Mouse (Mus musculus): ENCODE data around the gene Idnk. TPM values are rescaled to one million over a fixed set of nuclear protein-coding genes. Genes with fewer than 3 reads are reported as not detected.

Gene Idnk
- total RNA-seq (2021) = 10 to 100 TPM in 1 of 2 experiments, 1 to 10 TPM in 1; 8.0 to 10.8 TPM
- long read RNA-seq, experiment 1, transcript Idnk-202 (4 exons, 1,462 nt) = major isoform, 8 of 11 reads
- long read RNA-seq, experiment 1, partial matches to known transcripts = 0 of 11 reads
- long read RNA-seq, experiment 1, other reads (novel, unspliced or antisense) = 2 of 11 reads
- long read RNA-seq, experiment 2, transcript Idnk-202 (4 exons, 1,462 nt) = major isoform, 10 of 12 reads
- long read RNA-seq, experiment 2, partial matches to known transcripts = 0 of 12 reads
- long read RNA-seq, experiment 2, other reads (novel, unspliced or antisense) = 1 of 12 reads

DNA sequence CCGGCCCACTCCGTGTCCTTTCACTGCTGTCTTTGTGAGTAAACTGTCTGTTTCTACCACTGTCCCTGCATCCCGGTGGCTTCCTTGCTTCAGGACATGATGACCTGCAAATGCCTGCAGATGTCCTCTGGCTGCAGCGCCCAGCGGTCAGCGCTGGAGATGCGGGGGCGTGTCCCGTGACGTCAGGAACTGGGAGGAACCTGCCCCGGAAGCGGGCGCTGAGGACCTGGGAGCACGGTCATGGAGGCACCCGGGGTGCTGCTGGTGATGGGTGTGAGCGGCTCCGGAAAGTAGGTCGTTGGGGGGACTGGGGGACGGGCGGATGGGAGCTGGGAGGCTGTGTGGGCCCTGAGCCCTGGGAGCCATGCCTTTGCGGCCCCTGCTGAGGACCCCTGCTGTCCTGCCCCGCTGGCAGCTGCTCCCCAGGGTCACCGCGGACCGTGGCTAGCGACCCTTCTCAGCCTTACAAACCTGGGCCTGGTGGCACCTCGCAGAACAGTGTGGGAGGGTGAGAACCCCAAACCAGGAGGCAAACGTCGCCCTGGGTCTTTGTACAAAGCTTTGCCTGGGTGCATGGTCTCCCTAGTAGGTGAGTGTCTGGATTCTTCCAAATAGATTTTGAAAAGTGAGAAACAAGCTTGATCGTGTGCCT lies at the start of gene Idnk:
TSS of gene Idnk (plus strand) at position 203 of the 652 bp plus-strand sequence.
- Histone ChIP-seq H3K27ac (peak within 1 kb of the TSS; percentile 89), H3K4me3 (peak within 1 kb of the TSS; percentile 90)
- peak; percentile 37 for TF ChIP-seq CTCF (IDR thresholded peaks at IDR 0.05)
- peak; percentile 94 for DNase-seq
- intact Hi-C loops (cut with DNase I) = loop anchor here (2.0 to 10.0 kb wide), 5 partner anchors 29 to 385 kb away; partner anchors contain the start of genes 2210016F16Rik and Hnrnpa0

DNA sequence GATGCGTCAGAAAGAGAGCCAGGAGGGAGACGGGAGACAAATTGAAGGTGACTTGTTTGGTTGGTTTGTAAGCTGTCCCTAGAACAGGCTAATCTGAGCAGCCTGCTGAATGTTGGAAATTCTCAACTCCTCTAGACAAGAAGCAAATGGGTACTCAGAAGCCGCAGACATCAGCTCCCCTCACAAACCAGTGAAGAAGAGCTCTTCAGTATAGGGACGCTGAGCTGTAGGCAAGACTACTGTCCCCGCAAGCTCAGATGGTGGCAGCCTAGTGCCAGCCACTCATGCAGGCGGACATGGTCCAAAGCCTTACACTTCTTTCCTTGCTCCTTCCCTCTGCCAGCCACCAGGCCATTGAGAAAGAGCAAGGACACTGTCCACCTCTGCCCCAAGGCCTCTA lies 46.1 kb upstream of the Idnk start:
- TF ChIP-seq CTCF (IDR thresholded peaks at IDR 0.05) = no peak
- DNase-seq = no peak
- intact Hi-C loops (cut with DNase I) = no loop called here
- Histone ChIP-seq H3K27ac (no peak overlapping the region), H3K4me3 (no peak overlapping the region)

DNA sequence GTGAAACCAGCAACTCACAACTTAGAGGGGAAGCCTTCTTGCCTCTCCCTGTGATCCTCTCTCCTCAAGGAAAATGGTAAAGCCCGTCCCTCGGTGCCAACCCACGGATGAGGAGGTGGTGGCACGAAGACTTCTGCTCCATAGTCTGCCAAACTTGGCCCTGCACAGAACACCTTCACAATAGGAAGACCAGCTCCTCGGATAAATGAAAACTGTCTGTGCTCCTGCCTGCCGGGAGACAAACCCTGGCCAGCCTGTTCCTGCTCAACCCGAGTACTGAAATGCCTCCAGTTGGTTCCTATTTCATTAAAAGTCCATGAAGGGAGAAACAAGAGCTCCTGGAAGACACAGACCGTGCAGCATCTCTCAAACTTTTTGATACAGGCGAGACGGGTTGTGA lies 45.3 kb upstream of the Idnk start:
- H3K27ac ChIP-seq = peak overlapping the region; percentile 73
- DNase-seq = peak; percentile 29
- no peak for TF ChIP-seq CTCF (IDR thresholded peaks at IDR 0.05)
- intact Hi-C loops (cut with DNase I) = loop anchor here (2.0 kb wide), 1 partner anchor 99 kb away; no protein-coding TSS in a partner anchor
- peak overlapping the region; percentile 85 for H3K4me3 ChIP-seq

DNA sequence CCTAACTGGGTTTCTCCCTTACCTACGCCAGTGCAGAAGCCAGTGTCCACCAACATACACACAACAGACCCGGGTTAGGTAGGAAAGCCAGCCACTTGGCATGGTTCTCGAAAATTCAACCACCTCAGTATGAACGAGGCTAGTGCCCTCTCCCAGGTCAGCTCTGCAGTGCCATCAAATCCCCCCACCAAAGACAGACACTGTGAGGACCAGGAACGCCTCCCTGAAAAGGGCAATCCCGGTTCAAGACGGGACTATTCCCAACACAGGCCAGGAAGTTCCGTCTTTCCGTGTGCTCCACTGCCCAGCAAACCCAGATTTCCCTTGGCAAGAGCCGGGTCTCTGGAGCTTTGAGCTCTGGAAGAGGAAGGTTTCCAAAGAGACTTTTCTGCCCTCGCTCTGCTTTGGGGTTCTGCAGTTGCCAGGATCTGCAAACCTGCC lies 44.8 kb upstream of the Idnk start:
- Histone ChIP-seq H3K4me3 (peak overlapping the region; percentile 85), H3K27ac (peak overlapping the region; percentile 73)
- no peak for TF ChIP-seq CTCF (IDR thresholded peaks at IDR 0.05)
- DNase-seq = peak; percentile 31
- intact Hi-C loops (cut with DNase I) = loop anchor here (2.0 kb wide), 1 partner anchor 100 kb away; no protein-coding TSS in a partner anchor

DNA sequence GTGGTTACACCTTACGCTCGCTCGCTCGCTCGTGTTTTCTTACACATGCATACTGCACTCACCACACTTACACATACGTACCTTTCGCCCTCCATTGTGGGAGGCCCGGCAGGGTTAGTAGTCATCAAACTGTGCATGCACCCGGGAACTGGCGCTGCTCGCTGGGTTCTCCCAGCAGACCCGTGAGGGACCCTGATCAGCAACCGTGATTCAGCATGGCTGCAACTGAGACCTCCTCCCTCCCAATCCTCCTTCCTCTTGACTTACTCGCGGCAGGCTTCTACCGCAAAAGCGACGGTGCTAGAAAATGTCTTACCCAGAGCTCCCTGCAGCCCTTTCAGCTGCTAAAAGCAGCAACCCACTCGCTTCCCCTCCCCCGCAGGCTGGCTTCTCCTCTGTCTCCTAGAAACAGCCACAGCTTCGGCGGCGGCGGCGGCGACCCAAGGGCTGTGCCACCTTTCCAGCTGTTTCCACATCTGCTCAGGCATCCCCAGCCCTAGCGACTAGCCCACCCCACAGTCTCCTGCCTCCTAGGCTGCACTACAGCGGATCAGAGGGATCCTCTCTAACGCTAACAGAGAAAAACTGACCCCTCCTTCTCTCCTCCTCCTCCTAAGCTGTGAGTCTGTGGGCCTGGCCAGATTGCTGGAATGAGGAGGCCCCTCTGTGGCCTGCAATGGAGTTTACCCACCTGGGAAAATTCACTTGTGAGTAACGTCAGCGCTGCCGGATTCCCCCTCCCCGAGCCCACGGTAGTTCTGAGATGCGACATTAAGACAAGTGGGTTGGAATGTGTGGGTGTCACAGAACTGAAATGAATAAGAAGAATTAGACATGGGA lies 44.2 kb upstream of the Idnk start, which contains the start of gene Klhl3:
TSS of gene Klhl3 (minus strand) at position 532 of the 840 bp plus-strand sequence.
- peak; percentile 70 for DNase-seq
- intact Hi-C loops (cut with DNase I) = loop anchor here (2.0 kb wide), 1 partner anchor 100 kb away; no protein-coding TSS in a partner anchor
- peak; percentile 19; the same call in 1 of the 2 replicates for TF ChIP-seq CTCF (IDR thresholded peaks at IDR 0.05)
- Histone ChIP-seq H3K4me3 (peak within 1 kb of the TSS; percentile 85), H3K27ac (peak within 1 kb of the TSS; percentile 73)

DNA sequence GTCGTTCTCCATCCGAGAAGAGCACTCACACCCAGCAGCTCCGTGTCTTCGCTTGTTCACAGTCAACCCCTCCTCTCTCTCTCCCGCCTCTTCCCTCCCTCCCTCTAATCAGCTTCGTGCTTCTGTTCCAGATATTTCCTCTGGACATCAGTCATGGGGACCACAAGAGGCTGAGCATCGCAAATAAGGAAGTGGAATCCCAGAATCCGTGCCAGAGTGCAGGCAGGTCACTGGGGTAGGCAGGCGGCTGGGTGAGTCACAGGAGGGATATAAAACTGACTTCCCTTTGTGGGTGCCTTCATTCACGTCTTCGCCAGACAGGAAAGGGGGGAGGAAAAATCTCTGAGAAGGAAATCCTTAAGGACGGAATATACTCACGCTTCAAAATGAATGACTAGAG lies 42.2 kb upstream of the Idnk start:
- intact Hi-C loops (cut with DNase I) = loop anchor here (5.0 kb wide), 1 partner anchor 83 kb away; no protein-coding TSS in a partner anchor
- no peak for TF ChIP-seq CTCF (IDR thresholded peaks at IDR 0.05)
- Histone ChIP-seq H3K4me3 (no peak overlapping the region), H3K27ac (no peak overlapping the region)
- DNase-seq = no peak

DNA sequence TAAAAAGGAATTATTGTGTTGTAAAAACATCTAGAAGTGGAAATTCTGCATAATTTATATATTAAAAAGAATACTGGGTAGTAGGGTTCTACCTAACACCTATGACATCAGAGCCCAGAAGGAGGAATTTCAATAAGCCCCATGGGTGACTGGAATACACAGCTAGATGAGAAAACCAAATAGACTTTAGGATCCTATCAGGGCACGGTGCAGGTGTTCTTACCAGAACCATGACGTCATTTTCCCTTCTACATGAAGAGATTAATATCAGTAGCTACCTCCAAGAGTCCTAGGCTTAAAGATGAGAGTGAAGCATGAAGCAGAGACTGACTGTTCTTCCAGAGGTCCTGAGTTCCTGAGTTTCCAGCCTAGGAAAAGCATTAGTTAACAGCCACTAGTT lies 40.6 kb upstream of the Idnk start:
- intact Hi-C loops (cut with DNase I) = loop anchor here (5.0 kb wide), 1 partner anchor 84 kb away; no protein-coding TSS in a partner anchor
- H3K4me3 ChIP-seq = no peak overlapping the region
- TF ChIP-seq CTCF (IDR thresholded peaks at IDR 0.05) = no peak
- H3K27ac ChIP-seq = no peak overlapping the region
- no peak for DNase-seq

DNA sequence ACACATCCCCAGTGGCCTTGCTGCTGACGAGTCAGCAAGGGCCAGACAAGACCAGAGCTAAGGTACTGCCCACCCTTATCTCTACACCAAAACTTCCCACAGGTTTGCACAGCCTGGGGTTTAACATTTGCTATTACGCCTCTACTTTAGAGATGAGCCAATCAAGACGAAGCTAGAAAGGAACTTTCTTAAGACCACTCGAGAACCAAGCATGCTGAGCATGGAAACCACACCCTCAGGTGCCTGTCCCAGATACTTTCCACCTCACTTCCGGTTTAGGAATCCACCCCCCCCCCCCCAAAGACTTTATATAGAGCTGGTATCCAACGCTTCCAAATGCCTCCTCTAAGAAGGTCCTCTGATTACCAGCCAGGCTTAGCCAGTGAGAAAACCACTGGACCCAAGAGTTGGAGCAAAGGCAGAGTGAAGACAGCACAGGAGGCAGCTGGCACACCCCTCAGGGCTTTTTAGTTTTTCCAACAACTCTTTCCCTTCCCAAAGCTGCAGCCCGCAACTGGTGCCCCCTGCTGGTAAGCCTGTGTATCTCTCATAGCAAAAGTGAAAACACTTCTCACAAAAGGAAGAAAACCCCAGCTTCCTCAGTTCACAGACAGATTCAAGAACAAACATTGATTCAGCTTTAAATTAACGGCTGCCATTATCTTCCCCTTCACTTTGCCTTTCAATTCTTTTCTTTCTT lies 40.0 kb upstream of the Idnk start:
- intact Hi-C loops (cut with DNase I) = loop anchor here (5.0 kb wide), 1 partner anchor 85 kb away; no protein-coding TSS in a partner anchor
- H3K27ac ChIP-seq = no peak overlapping the region
- H3K4me3 ChIP-seq = no peak overlapping the region
- peak; percentile 89 for TF ChIP-seq CTCF (IDR thresholded peaks at IDR 0.05)
- peak; percentile 74 for DNase-seq

DNA sequence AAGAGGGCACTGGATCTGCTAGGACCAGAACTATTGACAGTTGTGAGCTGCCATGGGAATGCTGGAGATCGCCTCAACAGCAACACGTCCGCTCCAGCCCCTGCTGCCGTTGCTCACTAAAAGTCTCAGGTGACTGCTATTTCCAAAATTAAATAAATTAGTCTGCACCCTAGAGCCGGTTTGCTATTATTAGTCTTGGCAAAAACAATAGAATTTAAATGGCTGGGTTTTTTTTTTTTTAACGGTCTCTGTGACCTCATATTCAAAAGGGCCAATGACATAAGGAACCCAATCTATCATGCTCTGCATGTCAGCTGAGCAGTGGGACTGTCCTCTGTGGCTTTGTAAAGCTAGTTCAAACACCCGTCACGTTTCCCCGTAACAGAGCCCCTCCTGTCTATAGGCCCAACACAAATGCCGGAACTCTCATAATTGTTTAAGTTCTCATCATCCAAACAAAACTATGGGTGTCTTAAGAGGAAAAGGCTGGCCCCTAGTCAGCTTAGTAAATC lies 34.6 kb upstream of the Idnk start:
- Histone ChIP-seq H3K4me3 (no peak overlapping the region), H3K27ac (no peak overlapping the region)
- DNase-seq = no peak
- TF ChIP-seq CTCF (IDR thresholded peaks at IDR 0.05) = no peak
- intact Hi-C loops (cut with DNase I) = loop anchor here (10.0 kb wide), 1 partner anchor 262 kb away; the partner anchor contains the start of gene 2210016F16Rik

DNA sequence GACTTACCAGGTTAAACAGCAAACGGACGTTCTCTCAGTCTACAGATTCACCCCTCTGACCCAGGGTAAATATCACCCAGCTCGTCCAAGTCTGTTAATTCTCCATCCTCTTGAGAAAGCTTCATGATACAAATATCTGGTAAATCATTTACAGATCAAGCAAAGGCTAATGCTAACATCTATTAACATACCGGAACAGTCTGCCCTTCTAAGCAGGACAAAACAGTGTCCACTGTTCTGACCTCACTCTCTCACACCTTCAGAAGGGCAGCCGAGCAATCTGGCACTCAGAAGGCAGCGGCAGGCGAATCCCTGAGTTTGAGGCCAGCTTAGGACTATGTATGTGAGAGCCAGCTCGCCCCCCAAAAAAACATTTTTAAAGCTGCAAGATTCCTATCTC lies 34.1 kb upstream of the Idnk start:
- no peak for DNase-seq
- TF ChIP-seq CTCF (IDR thresholded peaks at IDR 0.05) = no peak
- no peak overlapping the region for H3K4me3 ChIP-seq
- intact Hi-C loops (cut with DNase I) = loop anchor here (10.0 kb wide), 1 partner anchor 261 kb away; the partner anchor contains the start of gene 2210016F16Rik
- H3K27ac ChIP-seq = no peak overlapping the region

DNA sequence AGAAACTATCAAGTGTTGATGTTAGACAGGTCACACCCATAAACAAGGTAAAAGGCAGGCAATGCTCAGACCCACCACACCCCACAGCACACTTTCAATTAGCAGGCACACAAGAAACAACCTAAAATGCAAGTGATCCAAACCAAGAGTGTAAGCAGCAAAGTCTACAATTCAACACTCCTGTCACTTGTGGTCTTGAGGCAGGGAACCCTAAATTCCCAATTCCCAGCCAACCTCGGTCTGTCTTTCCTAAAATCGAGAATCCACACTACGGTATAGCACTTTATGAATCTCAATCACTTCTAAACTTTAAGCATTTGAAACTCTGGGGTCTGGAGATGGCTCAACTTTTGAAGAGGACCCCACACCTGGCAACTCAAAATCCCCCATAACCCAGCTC lies 33.2 kb upstream of the Idnk start:
- TF ChIP-seq CTCF (IDR thresholded peaks at IDR 0.05) = no peak
- no peak overlapping the region for H3K4me3 ChIP-seq
- H3K27ac ChIP-seq = no peak overlapping the region
- intact Hi-C loops (cut with DNase I) = loop anchor here (10.0 kb wide), 1 partner anchor 261 kb away; the partner anchor contains the start of gene 2210016F16Rik
- DNase-seq = no peak
